Mouse (Mus musculus) G1E-ER4 (cell line): ENCODE data around the gene Bcam. TPM values are rescaled to one million over a fixed set of nuclear protein-coding genes. Genes with fewer than 3 reads are reported as not detected.

Experiments
- GATA1 ChIP-seq: IDR thresholded peaks from one replicate; pipeline ENCODE4 v1.8.0; 2012; ENCODE audit warnings: low read length, inconsistent platforms
- polyA plus RNA-seq: library from polyadenylated mRNA; stranded (reverse); fragments of >175 nt; gene quantifications from 2 replicates; pipeline ENCODE4 v1.2.3, GENCODE M21; 2012

Bcam gene
- polyA plus RNA-seq, 1 experiment = not detected

DNA sequence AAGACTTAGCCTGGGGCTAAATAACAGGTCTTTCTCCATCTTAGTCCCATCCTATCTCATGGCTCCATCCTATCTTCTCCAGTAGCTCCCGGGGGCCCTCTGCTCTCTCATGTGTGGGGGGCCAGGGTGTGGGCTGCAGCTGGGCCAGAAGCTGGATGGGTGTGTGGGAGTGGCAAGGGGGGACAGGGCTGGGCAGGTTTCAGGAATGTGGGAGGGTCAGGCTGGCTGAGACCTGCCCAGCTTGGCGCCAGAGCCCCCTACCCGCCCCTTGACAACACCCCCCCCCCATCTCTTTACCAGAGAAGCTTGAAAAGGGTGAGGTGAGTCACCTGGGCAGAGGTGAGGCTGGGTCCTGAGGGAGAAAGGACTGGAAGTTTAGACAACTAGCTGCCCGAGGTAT is 1.8 kb downstream of the Bcam start:
- no peak for TF ChIP-seq GATA1

- no peak for TF ChIP-seq GATA1
Measured at GRCm38 (mm10) chr7:19768251-19768650, 2.6 kb downstream of the Bcam start.

- no peak for TF ChIP-seq GATA1
Measured at GRCm38 (mm10) chr7:19764581-19764980, 6.2 kb downstream of the Bcam start.

DNA sequence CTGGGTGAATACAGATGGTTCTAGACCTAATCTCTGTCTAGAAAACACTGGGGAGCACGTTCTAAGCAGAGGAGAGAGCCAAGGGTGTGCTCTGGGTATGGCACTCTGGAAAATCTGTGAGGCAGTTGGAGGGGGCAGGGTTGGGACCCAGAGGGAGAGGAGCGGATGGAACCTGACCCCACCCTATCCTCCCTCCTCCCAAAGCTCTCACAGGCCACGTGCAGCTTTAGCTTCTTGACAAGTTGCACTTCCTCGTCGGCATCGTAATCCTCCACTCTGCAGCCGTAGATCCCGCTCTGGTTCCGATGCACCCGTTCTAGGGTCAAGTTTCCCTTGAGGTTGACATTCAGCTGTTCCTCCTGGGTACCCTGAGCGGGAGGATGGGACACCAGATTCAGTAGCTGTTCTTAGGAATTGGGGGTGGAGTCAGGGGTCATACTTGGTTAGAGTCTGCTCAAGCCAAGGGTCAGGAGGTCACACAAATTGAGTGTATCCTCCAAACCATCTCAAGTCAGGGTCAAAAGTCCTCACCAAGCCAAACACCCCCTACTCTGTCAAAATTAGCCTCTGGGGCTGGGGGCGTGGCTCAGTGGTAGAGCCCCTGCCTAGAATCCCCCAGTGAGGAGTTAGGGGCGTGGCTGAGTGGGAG is 6.9 kb downstream of the Bcam start:
- TF ChIP-seq GATA1 = no peak

- no peak for TF ChIP-seq GATA1
Measured at GRCm38 (mm10) chr7:19762283-19762682, 8.5 kb downstream of the Bcam start.

GRCm38 (mm10) chr7:19760021-19760420 is 10.8 kb downstream of the Bcam start:
- TF ChIP-seq GATA1 = no peak

DNA sequence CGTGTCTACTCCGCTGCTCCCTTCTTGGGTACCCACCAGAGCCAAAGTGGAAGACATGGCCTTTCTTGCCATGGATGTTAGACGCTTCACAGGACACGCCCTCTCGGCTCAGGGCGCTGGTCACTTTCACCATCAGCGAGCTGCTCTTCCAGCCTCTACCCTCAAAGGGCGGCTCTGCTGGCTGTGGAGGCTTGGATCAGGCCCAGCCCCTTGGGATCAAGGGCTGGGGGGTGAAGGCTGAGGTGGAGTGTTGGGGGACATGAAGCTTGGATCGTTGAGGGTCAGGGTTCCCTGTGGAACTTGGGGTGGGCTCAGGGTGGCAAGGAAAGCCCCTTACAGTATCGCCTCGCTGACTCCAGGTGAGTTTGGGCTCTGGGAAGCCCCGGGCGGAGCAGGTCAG is 12.2 kb downstream of the Bcam start:
- no peak for TF ChIP-seq GATA1

DNA sequence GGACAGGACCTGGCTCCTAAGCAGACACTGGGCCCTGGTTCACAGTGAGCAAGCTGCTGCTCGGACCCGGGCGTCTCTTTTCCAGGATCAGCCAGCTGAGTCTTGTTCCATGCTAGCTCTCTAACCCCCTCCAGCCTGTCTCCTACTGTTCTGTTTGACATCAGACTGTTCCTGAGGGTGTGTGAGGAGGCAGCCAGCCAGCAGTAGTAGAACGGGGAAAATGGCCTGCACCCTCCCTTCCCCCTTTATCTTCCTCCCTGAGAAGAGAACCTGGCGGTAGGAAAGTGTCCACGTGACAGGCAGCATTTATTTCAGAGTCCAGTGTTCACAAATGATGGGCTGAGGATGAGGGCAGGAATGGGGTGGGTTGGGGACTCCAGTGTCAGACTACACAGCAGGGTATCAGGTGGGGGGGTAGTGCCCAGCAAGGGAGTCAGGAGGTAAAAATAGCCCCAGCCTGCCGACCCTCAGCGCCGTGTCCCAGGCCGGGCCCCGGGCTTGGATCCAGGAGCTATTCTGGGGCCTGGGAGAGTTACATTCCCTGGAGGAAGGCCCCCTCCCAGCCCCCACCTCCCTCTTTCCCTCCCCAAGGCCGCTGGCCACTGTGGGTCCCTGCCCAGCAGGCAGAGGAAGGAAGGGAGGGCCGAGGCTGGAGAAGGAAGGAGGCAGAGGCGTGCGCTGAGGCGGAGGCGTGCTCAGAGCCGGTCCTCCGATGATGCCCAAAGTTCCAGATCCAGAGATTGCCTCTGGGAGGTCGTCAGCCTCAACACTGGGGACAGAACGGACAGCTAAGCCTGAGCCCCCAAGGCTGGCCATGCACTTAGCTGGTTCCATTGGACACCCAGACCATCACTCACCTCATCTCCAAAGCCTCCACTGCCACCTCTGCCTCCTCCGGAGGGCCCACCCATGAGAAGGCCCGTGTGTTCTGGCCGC is 14.7 kb downstream of the Bcam start:
- no peak for TF ChIP-seq GATA1

DNA sequence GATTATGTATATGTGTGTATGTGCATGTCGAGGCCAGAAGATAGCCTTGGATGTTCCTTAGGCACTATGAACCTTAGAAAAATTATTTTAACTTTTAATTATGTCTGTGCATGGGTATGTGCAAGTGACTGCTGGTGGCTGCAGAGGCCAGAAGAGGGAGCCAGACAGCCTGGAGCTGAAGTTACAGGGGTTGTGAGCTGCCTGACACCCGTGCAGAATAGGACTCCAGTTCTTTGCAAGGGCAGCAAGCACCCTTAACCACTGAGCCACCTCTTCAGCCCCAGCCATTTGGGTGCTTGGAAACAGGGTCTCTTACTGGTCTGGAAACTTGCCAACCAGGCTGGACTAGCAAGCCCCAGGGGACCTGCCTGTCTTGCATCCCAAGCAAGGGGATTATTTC is 15.8 kb downstream of the Bcam start:
- TF ChIP-seq GATA1 = no peak

- no peak for TF ChIP-seq GATA1
Measured at GRCm38 (mm10) chr7:19754065-19754464, 16.8 kb downstream of the Bcam start.

GRCm38 (mm10) chr7:19753587-19753986 is 17.2 kb downstream of the Bcam start:
- no peak for TF ChIP-seq GATA1

GRCm38 (mm10) chr7:19752652-19753051 is 18.2 kb downstream of the Bcam start:
- TF ChIP-seq GATA1 = no peak

GRCm38 (mm10) chr7:19751070-19751383 is 19.8 kb downstream of the Bcam start:
- TF ChIP-seq GATA1 = no peak

DNA sequence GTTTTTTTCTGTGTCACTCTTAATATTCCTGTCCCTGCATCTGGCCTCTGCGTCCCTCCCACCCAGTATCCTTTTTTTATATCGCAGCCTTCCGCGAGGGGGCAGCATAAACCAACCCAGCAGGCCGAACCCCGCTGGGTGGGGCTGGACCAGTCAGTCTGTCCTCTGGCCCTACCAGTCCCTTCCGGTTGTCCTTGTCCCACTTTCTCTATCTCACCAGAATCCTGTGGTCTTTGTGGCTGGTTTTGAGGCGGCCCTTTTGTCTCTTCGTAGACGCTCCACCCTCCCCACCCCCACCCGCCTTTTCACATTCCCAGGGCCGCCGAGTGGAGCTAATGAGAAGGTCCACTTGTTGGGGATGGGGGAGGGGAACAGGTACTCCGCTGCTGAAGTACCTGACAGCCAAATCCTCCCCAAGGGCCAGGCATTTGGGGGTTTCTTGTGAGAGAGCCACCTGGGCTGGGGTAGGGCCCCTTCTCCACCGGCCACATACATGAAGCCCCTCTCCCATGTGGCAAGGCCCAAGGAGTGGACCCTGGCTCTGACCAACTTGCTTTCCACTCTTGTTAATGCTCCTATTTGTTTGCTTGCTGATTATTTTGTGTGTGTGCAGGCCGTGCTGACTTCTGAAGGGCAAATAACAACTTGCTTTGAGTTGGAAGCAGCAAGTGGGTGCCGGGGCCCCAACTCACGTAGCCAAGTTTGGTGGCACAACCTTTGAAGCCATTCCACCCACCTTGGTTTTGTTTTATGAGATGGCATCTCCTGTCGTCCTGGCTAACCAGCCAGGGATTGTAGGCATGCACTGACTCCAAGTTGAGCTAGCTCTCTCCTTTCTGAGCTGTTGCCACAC is 20.4 kb downstream of the Bcam start, which contains the start of gene Nectin2:
TSS of gene Nectin2 (minus strand) at position 267 of the 853 bp plus-strand sequence.
- TF ChIP-seq GATA1 = no peak

- no peak for TF ChIP-seq GATA1
Measured at GRCm38 (mm10) chr7:19749389-19750216, 21.2 kb downstream of the Bcam start.
